Mouse (Mus musculus): ENCODE measurements at regions not wholly inside any gene's neighbourhood (a gene's known extent, or its start where the extent isn't known, plus 50 kb on each side); places are given as distances from the start of the nearest gene placed in this dataset.

GRCm38 (mm10) chr4:90094196-90094595 lies 124.4 kb upstream of the Zfp352 start:
- no peaks in the 10 kb centered on the region for H3K4me1 ChIP-seq (ENCODE audit: control insufficient read depth, insufficient read depth, low read length)
- no peak overlapping the region for H3K4me3 ChIP-seq (ENCODE audit: low read depth, low read length)
- 72% methylated on average over 5 of the region's 5 CpGs for WGBS
- no peaks in the 10 kb centered on the region for H3K36me3 ChIP-seq (ENCODE audit: control insufficient read depth, insufficient read depth, low read length)
- DNase-seq (ENCODE audit: low spot score) (peak; percentile 2), ATAC-seq (ENCODE audit: low read depth) (no peak)
- no peaks in the 10 kb centered on the region for H3K9me3 ChIP-seq (ENCODE audit: control insufficient read depth, low read length)
- H3K9ac ChIP-seq (ENCODE audit: low read depth, low read length): no peak overlapping the region
- no peaks in the 10 kb centered on the region for H3K27me3 ChIP-seq (replicated peaks; ENCODE audit: control insufficient read depth, insufficient read depth, low read length)
- no peak overlapping the region for H3K27ac ChIP-seq (replicated peaks; ENCODE audit: low read depth, low read length)
- H3K4me2 ChIP-seq (ENCODE audit: low read depth, low read length): no peak overlapping the region

- Histone ChIP-seq H3K4me2 (ENCODE audit: low read depth, low read length) (no peak overlapping the region), H3K36me3 (ENCODE audit: control insufficient read depth, insufficient read depth, low read length) (no peaks in the 10 kb centered on the region), H3K4me3 (ENCODE audit: low read depth, low read length) (no peak overlapping the region), H3K9me3 (ENCODE audit: control insufficient read depth, low read length) (no peaks in the 10 kb centered on the region), H3K4me1 (ENCODE audit: control insufficient read depth, insufficient read depth, low read length) (no peaks in the 10 kb centered on the region), H3K27ac (replicated peaks; ENCODE audit: low read depth, low read length) (no peak overlapping the region), H3K9ac (ENCODE audit: low read depth, low read length) (no peak overlapping the region), H3K27me3 (replicated peaks; ENCODE audit: control insufficient read depth, insufficient read depth, low read length) (no peaks in the 10 kb centered on the region)
- 92% methylated on average over 2 of the region's 2 CpGs for WGBS
- DNase-seq (ENCODE audit: low spot score) (no peak), ATAC-seq (ENCODE audit: low read depth) (no peak)
Measured at GRCm38 (mm10) chr4:90108858-90109257, 109.8 kb upstream of the Zfp352 start.

- H3K4me2 ChIP-seq (ENCODE audit: low read depth, low read length): no peak overlapping the region
- H3K4me3 ChIP-seq (ENCODE audit: low read depth, low read length): no peak overlapping the region
- H3K27me3 ChIP-seq (replicated peaks; ENCODE audit: control insufficient read depth, insufficient read depth, low read length): no peaks in the 10 kb centered on the region
- H3K4me1 ChIP-seq (ENCODE audit: control insufficient read depth, insufficient read depth, low read length): no peaks in the 10 kb centered on the region
- H3K27ac ChIP-seq (replicated peaks; ENCODE audit: low read depth, low read length): no peak overlapping the region
- H3K36me3 ChIP-seq (ENCODE audit: control insufficient read depth, insufficient read depth, low read length): no peaks in the 10 kb centered on the region
- ATAC-seq (ENCODE audit: low read depth) (no peak), DNase-seq (ENCODE audit: low spot score) (no peak)
- no peak overlapping the region for H3K9ac ChIP-seq (ENCODE audit: low read depth, low read length)
- H3K9me3 ChIP-seq (ENCODE audit: control insufficient read depth, low read length): no peaks in the 10 kb centered on the region
Measured at GRCm38 (mm10) chr4:90125873-90126272, 92.7 kb upstream of the Zfp352 start.

GRCm38 (mm10) chr4:90144101-90144500 lies 74.5 kb upstream of the Zfp352 start:
- Histone ChIP-seq H3K4me1 (ENCODE audit: control insufficient read depth, insufficient read depth, low read length) (no peaks in the 10 kb centered on the region), H3K36me3 (ENCODE audit: control insufficient read depth, insufficient read depth, low read length) (no peaks in the 10 kb centered on the region), H3K4me3 (ENCODE audit: low read depth, low read length) (no peak overlapping the region), H3K9ac (ENCODE audit: low read depth, low read length) (no peak overlapping the region), H3K27me3 (replicated peaks; ENCODE audit: control insufficient read depth, insufficient read depth, low read length) (no peaks in the 10 kb centered on the region), H3K27ac (replicated peaks; ENCODE audit: low read depth, low read length) (no peak overlapping the region), H3K9me3 (ENCODE audit: control insufficient read depth, low read length) (no peaks in the 10 kb centered on the region), H3K4me2 (ENCODE audit: low read depth, low read length) (no peak overlapping the region)
- DNase-seq (ENCODE audit: low spot score) (no peak), ATAC-seq (ENCODE audit: low read depth) (no peak)
- 77% methylated on average over 2 of the region's 2 CpGs for WGBS
